Mouse (Mus musculus) right cerebral cortex, postnatal 14 days (tissue): Measurements from ENCODE around the gene Igf1r.
A peak's percentile ranks its signal among the peaks of the same experiment; 100 is the strongest.
"Not testable (repeated sequence)": the region's sequence is repeated elsewhere in the genome, so short reads cannot be mapped to it uniquely, and the experiment has no call there.

ENCODE experiments used
- DNase-seq: peaks from one replicate; pipeline ENCODE4 v3.0.0; 2022

Gene Igf1r

GRCm38 (mm10) chr7:68241205-68241604, 288.6 kb downstream of the Igf1r start:
- DNase-seq = no peak

- DNase-seq = no peak
Observed at GRCm38 (mm10) chr7:68245681-68246080, 293.1 kb downstream of the Igf1r start.

GRCm38 (mm10) chr7:68246249-68246648, 293.6 kb downstream of the Igf1r start:
- no peak for DNase-seq

- DNase-seq = no peak
Observed at GRCm38 (mm10) chr7:68250411-68250810, 297.8 kb downstream of the Igf1r start.

- DNase-seq = no peak
Observed at GRCm38 (mm10) chr7:68250902-68251301, 298.3 kb downstream of the Igf1r start.

- DNase-seq = no peak
Observed at GRCm38 (mm10) chr7:68257767-68258166, 305.1 kb downstream of the Igf1r start.

- DNase-seq = no peak
Observed at GRCm38 (mm10) chr7:68258326-68259150, 305.9 kb downstream of the Igf1r start.

- DNase-seq = no peak
Observed at GRCm38 (mm10) chr7:68259523-68260081, 307.0 kb downstream of the Igf1r start.

- no peak for DNase-seq
Observed at GRCm38 (mm10) chr7:68262612-68263200, 310.1 kb downstream of the Igf1r start.

GRCm38 (mm10) chr7:68263346-68264027, 310.9 kb downstream of the Igf1r start:
- DNase-seq = no peak

- DNase-seq = peak; percentile 18
Observed at GRCm38 (mm10) chr7:68264028-68264453, 311.4 kb downstream of the Igf1r start, which contains the start of gene Pgpep1l. Gene Pgpep1l (minus strand): TSS chr7:68264233.

GRCm38 (mm10) chr7:68264531-68264930, 311.9 kb downstream of the Igf1r start:
- DNase-seq = peak; percentile 59

GRCm38 (mm10) chr7:68265391-68265790, 312.8 kb downstream of the Igf1r start:
- DNase-seq = no peak

GRCm38 (mm10) chr7:68266691-68267090, 314.1 kb downstream of the Igf1r start:
- DNase-seq = no peak

- DNase-seq = no peak
Observed at GRCm38 (mm10) chr7:68270551-68270950, 317.9 kb downstream of the Igf1r start.

- no peak for DNase-seq
Observed at GRCm38 (mm10) chr7:68271816-68272215, 319.2 kb downstream of the Igf1r start.

- no peak for DNase-seq
Observed at GRCm38 (mm10) chr7:68272607-68273006, 320.0 kb downstream of the Igf1r start.

GRCm38 (mm10) chr7:68273515-68273914, 320.9 kb downstream of the Igf1r start, which contains the start of gene Fam169b:
Gene Fam169b (plus strand): TSS chr7:68273839.
- DNase-seq = no peak

GRCm38 (mm10) chr7:68274218-68274617, 321.6 kb downstream of the Igf1r start:
- no peak for DNase-seq

- DNase-seq = no peak
Observed at GRCm38 (mm10) chr7:68274951-68275350, 322.3 kb downstream of the Igf1r start.

GRCm38 (mm10) chr7:68275445-68275837, 322.8 kb downstream of the Igf1r start:
- not testable (repeated sequence) for DNase-seq

GRCm38 (mm10) chr7:68275838-68276731, 323.5 kb downstream of the Igf1r start:
- no peak for DNase-seq
